Mouse (Mus musculus): ENCODE data around the gene Tmem26. TPM values are rescaled to one million over a fixed set of nuclear protein-coding genes. Genes with fewer than 3 reads are reported as not detected.
"Not testable (repeated sequence)": the region's sequence is repeated elsewhere in the genome, so short reads cannot be mapped to it uniquely, and the experiment has no call there.

Gene Tmem26
- polyA plus RNA-seq, 1 experiment, result not detected

GRCm38 (mm10) chr10:68723015-68723414 is 431 bp upstream of the Tmem26 start:
- Histone ChIP-seq H3K4me1 (ENCODE audit: control insufficient read depth, insufficient read depth, insufficient read length, low read length) (no peaks in the 10 kb centered on the region), H3K27ac (replicated peaks; ENCODE audit: low read depth, low read length) (no peak overlapping the region), H3K4me3 (ENCODE audit: insufficient read depth, low read depth, low read length) (no peak overlapping the region)

GRCm38 (mm10) chr10:68724361-68724720 is 895 bp downstream of the Tmem26 start:
- Histone ChIP-seq H3K27ac (replicated peaks; ENCODE audit: low read depth, low read length) (no peak overlapping the region), H3K4me1 (ENCODE audit: control insufficient read depth, insufficient read depth, insufficient read length, low read length) (no peaks in the 10 kb centered on the region), H3K4me3 (ENCODE audit: insufficient read depth, low read depth, low read length) (no peak overlapping the region; the same call in 1 of the 2 replicates)

- no peaks in the 10 kb centered on the region for H3K4me1 ChIP-seq (ENCODE audit: control insufficient read depth, insufficient read depth, insufficient read length, low read length)
- H3K4me3 ChIP-seq (ENCODE audit: insufficient read depth, low read depth, low read length), result no peak overlapping the region
- H3K27ac ChIP-seq (replicated peaks; ENCODE audit: low read depth, low read length), result no peak overlapping the region
Measured at GRCm38 (mm10) chr10:68727464-68727863, 4.0 kb downstream of the Tmem26 start.

- H3K27ac ChIP-seq (replicated peaks; ENCODE audit: low read depth, low read length), result no peak overlapping the region
- no peaks in the 10 kb centered on the region for H3K4me1 ChIP-seq (ENCODE audit: control insufficient read depth, insufficient read depth, insufficient read length, low read length)
Measured at GRCm38 (mm10) chr10:68735621-68736020, 12.2 kb downstream of the Tmem26 start.

GRCm38 (mm10) chr10:68737391-68737790 is 13.9 kb downstream of the Tmem26 start:
- no peaks in the 10 kb centered on the region for H3K4me1 ChIP-seq (ENCODE audit: control insufficient read depth, insufficient read depth, insufficient read length, low read length)
- no peak overlapping the region for H3K27ac ChIP-seq (replicated peaks; ENCODE audit: low read depth, low read length)
- no peak overlapping the region for H3K4me3 ChIP-seq (ENCODE audit: insufficient read depth, low read depth, low read length)

More at GRCm38 (mm10) chr10:68735621-68736020, 12.2 kb downstream of the Tmem26 start:
- H3K4me3 ChIP-seq (ENCODE audit: insufficient read depth, low read depth, low read length), result no peak overlapping the region

- H3K4me1 ChIP-seq (ENCODE audit: control insufficient read depth, insufficient read depth, insufficient read length, low read length); H3K4me3 ChIP-seq (ENCODE audit: insufficient read depth, low read depth, low read length); H3K27ac ChIP-seq (replicated peaks; ENCODE audit: low read depth, low read length): not testable (repeated sequence)
Measured at GRCm38 (mm10) chr10:68738981-68739380, 15.5 kb downstream of the Tmem26 start.

GRCm38 (mm10) chr10:68740251-68740650 is 16.8 kb downstream of the Tmem26 start:
- no peak overlapping the region for H3K4me3 ChIP-seq (ENCODE audit: insufficient read depth, low read depth, low read length)
- no peaks in the 10 kb centered on the region for H3K4me1 ChIP-seq (ENCODE audit: control insufficient read depth, insufficient read depth, insufficient read length, low read length)
- H3K27ac ChIP-seq (replicated peaks; ENCODE audit: low read depth, low read length), result no peak overlapping the region

- Histone ChIP-seq H3K4me1 (ENCODE audit: control insufficient read depth, insufficient read depth, insufficient read length, low read length) (no peaks in the 10 kb centered on the region), H3K27ac (replicated peaks; ENCODE audit: low read depth, low read length) (no peak overlapping the region), H3K4me3 (ENCODE audit: insufficient read depth, low read depth, low read length) (no peak overlapping the region)
Measured at GRCm38 (mm10) chr10:68750921-68751320, 27.5 kb downstream of the Tmem26 start.

- Histone ChIP-seq H3K4me3 (ENCODE audit: insufficient read depth, low read depth, low read length) (no peak overlapping the region), H3K27ac (replicated peaks; ENCODE audit: low read depth, low read length) (no peak overlapping the region), H3K4me1 (ENCODE audit: control insufficient read depth, insufficient read depth, insufficient read length, low read length) (no peaks in the 10 kb centered on the region)
Measured at GRCm38 (mm10) chr10:68759238-68759637, 35.8 kb downstream of the Tmem26 start.

GRCm38 (mm10) chr10:68759789-68760188 is 36.3 kb downstream of the Tmem26 start:
- Histone ChIP-seq H3K4me3 (ENCODE audit: insufficient read depth, low read depth, low read length) (no peak overlapping the region), H3K27ac (replicated peaks; ENCODE audit: low read depth, low read length) (no peak overlapping the region), H3K4me1 (ENCODE audit: control insufficient read depth, insufficient read depth, insufficient read length, low read length) (no peaks in the 10 kb centered on the region)

- H3K4me3 ChIP-seq (ENCODE audit: insufficient read depth, low read depth, low read length), result no peak overlapping the region
- H3K27ac ChIP-seq (replicated peaks; ENCODE audit: low read depth, low read length), result no peak overlapping the region
- H3K4me1 ChIP-seq (ENCODE audit: control insufficient read depth, insufficient read depth, insufficient read length, low read length), result no peaks in the 10 kb centered on the region
Measured at GRCm38 (mm10) chr10:68781067-68781868, 57.8 kb downstream of the Tmem26 start.

GRCm38 (mm10) chr10:68782724-68783123 is 59.3 kb downstream of the Tmem26 start:
- Histone ChIP-seq H3K27ac (replicated peaks; ENCODE audit: low read depth, low read length) (no peak overlapping the region), H3K4me3 (ENCODE audit: insufficient read depth, low read depth, low read length) (no peak overlapping the region), H3K4me1 (ENCODE audit: control insufficient read depth, insufficient read depth, insufficient read length, low read length) (no peaks in the 10 kb centered on the region)

GRCm38 (mm10) chr10:68783856-68784255 is 60.4 kb downstream of the Tmem26 start:
- Histone ChIP-seq H3K4me3 (ENCODE audit: insufficient read depth, low read depth, low read length) (no peak overlapping the region), H3K27ac (replicated peaks; ENCODE audit: low read depth, low read length) (no peak overlapping the region), H3K4me1 (ENCODE audit: control insufficient read depth, insufficient read depth, insufficient read length, low read length) (no peaks in the 10 kb centered on the region)

- Histone ChIP-seq H3K27ac (replicated peaks; ENCODE audit: low read depth, low read length) (no peak overlapping the region), H3K4me3 (ENCODE audit: insufficient read depth, low read depth, low read length) (no peak overlapping the region), H3K4me1 (ENCODE audit: control insufficient read depth, insufficient read depth, insufficient read length, low read length) (no peaks in the 10 kb centered on the region)
Measured at GRCm38 (mm10) chr10:68784463-68784862, 61.0 kb downstream of the Tmem26 start.

GRCm38 (mm10) chr10:68795466-68795865 is 72.0 kb downstream of the Tmem26 start:
- H3K4me1 ChIP-seq (ENCODE audit: control insufficient read depth, insufficient read depth, insufficient read length, low read length), result peaks cover 4% of the 10 kb centered on the region
- H3K27ac ChIP-seq (replicated peaks; ENCODE audit: low read depth, low read length), result peak overlapping the region; percentile 70
- H3K4me3 ChIP-seq (ENCODE audit: insufficient read depth, low read depth, low read length), result peak overlapping the region; percentile 11; the same call in 1 of the 2 replicates

- H3K27ac ChIP-seq (replicated peaks; ENCODE audit: low read depth, low read length), result no peak overlapping the region
- peaks cover 4% of the 10 kb centered on the region for H3K4me1 ChIP-seq (ENCODE audit: control insufficient read depth, insufficient read depth, insufficient read length, low read length)
- no peak overlapping the region for H3K4me3 ChIP-seq (ENCODE audit: insufficient read depth, low read depth, low read length)
Measured at GRCm38 (mm10) chr10:68799883-68800282, 76.4 kb downstream of the Tmem26 start.

Measured in brown adipose tissue, adult 24 weeks (tissue).